Mouse (Mus musculus): ENCODE measurements around the gene Cmah.

DNA sequence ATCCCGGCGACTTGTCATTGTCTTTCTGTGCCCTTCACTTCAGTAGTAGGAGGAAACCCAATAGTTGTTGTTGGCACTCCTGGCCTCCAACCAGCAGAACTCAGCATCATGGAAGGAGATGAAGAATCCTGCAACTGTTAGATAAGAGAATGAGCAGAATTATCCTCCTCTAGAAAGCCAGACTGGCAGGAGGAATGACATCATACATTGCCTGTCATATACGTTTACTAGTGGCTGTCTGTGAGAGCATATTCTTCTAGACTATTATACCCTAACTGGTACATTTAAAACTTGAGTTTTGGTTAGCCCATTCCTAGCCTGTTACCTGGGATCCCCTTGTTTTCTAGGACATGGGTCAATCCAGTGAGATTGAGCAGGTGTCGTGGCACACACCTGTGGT is 9.6 kb downstream of the Cmah start:
- TF ChIP-seq CTCF (IDR thresholded peaks at IDR 0.05; ENCODE audit: control insufficient read depth, insufficient read depth, insufficient replicate concordance, low read depth, low read length), result no peak
- TF ChIP-seq POLR2A (IDR thresholded peaks at IDR 0.05; ENCODE audit: control insufficient read depth, low read depth, low read length), result no peak
